Mouse (Mus musculus): ENCODE measurements at regions not wholly inside any gene's neighbourhood (a gene's known extent, or its start where the extent isn't known, plus 50 kb on each side); places are given as distances from the start of the nearest gene placed in this dataset.

DNA sequence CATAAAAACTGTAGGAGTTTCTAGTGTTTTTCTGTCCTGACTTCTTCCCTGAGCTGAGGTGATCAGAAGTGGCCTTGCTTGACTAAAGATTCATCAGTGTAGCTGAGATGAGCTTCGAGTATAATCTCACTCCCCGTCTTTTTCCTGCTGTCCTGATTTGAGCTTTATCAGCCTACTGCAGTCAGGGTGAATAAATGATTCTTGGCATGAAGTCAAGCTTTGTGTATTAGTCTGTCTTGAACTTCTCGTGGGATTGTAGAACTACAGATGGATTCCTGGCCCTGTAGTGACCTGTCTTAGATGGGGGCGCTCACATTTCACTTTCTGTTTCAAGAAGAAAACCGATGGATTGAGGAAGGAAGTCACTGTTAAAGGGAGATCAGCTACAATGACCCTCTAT is 405.7 kb upstream of the Arglu1 start:
- TF ChIP-seq CTCF (conservative IDR thresholded peaks at IDR 0.05; ENCODE audit: insufficient read depth, insufficient read length, low read depth, low read length) (no peak), POLR2A (IDR thresholded peaks at IDR 0.05; ENCODE audit: low read depth, low read length) (no peak)

Data from kidney, adult 2 months (tissue).